Mouse (Mus musculus) spleen, postnatal 14 days (tissue): ENCODE data around the gene Pdcd4.

ENCODE experiments used
- DNase-seq, 2 experiments: peaks; one replicate each; pipeline ENCODE4 v3.0.0; 2021 to 2022; ENCODE audit warnings: low spot score in 2 of 2

The Pdcd4 gene

DNA sequence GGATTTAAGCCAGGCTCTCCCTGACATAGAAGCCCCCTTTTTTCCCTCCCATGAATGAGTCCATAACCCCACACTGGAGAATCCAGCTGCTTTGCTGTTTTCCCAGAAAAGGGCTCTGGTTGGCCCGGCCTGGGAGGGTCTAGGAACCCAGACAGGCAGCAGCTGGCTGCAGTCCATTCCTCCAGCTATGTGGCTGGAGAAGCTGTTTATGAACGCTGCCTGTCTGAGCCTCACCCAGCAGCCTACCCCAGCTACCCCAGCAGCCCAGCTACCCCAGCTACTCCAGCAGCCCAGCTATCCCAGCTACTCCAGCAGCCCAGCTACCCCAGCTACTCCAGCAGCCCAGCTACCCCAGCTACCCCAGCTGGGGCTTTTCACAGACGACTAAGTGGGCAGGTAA lies at the start of gene Pdcd4:
Pdcd4 (plus strand) TSS at position 171 of the 400 bp plus-strand sequence.
- DNase-seq: no peak

DNA sequence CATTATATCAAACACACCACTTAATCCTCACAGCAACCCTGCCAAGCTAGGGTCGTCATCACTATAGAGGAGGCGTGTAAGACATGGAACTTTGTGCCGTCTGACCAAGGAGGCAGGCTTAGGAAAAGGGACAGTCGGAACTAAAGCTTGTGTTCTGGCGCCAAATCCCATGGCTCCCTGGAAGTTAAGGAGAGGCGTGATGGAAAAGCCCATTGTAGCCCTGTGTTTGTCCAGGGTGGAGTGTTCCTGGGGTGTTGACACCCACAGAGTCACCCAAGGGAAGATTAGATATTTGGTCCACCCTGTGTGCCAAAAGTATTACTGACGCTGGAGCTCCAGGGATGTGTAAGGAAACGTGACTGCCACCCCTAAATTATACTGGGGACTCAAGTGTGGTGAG lies 48.1 kb upstream of the Pdcd4 start:
- DNase-seq: no peak

DNA sequence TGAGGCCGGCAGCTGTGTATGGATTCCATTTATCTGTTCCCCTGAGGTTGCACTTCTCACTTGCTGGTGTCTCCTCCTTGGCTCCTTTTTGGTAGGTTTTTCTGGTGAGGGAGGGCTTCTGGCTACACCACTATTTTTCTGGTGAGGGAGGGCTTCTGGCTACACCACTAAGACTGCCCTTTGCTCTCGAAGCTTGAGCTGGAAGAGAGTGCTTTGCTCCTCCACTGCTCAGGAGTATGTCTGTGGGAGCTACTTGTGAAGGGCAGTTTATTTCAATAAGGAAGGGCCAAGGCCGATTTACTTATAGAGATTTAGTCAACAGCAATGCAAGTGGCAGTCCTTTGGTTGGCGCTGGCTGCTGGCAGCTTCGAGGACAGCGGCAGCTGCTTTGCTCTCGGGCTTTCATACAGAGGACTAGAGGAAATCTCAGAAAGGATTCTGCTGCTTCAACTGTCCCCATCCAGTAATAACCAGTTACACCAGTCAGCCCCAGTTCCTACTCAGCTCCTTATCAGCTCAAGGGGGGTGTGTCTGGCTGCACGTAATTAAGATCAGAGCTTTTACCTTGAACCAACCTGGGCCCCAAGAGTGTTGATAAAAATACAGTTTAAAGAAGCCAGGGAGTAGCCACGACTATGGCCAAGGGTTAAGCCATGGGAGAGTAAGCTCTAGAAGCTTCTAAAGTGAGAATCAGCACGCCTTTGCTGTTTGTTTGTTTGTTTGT lies 43.6 kb upstream of the Pdcd4 start:
- no peak for DNase-seq

DNA sequence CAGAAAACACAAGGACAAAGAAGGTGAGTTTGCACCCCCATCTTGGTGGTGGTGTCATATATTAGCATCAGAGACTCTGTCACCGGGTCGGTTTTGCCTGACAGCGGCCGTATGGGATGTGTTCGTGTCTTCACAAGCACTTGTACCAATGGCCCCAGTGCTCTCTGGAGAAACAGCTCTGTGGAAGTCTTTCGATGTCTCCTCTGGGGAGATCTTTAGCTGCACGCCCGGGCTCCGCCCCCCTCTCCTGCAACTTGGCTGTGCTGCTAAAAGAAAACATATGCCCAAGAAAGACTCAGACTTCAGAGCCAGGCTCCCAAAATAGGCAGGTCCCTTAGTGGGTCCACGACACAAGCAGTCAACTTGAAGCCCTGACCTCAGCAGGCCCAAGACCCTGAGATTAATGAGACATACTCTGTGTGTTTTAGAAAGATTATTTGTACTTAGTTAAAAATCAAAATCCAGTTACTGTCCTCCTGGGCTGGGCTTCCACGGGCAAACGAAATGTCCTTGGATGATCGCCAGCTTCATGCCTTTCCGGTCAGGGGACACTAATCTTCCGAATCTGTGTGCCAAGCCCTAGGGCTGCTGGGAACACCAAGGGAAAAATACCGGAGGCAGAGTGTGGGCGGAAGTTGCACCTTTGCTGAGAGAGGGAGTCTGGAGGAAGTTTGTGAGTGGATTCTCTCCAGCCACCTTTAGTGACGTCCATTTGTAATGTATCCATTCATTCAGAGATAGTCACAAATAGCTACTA lies 41.7 kb upstream of the Pdcd4 start:
- no peak for DNase-seq

DNA sequence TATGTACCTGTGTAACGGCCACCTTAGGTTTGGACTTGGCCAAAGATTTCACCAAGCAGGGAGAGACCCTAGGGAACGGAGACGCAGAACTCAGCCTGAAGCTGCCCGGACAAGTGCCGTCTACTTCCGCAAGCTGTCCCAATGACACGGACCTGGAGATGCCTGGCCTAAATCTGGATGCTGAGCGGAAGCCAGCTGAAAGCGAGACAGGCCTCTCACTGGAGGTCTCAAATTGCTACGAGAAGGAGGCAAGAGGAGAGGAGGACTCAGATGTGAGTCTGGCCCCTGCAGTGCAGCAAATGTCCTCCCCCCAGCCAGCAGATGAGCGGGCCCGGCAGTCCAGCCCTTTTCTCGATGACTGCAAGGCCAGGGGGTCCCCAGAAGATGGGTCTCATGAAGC lies 40.7 kb upstream of the Pdcd4 start:
- DNase-seq: no peak

DNA sequence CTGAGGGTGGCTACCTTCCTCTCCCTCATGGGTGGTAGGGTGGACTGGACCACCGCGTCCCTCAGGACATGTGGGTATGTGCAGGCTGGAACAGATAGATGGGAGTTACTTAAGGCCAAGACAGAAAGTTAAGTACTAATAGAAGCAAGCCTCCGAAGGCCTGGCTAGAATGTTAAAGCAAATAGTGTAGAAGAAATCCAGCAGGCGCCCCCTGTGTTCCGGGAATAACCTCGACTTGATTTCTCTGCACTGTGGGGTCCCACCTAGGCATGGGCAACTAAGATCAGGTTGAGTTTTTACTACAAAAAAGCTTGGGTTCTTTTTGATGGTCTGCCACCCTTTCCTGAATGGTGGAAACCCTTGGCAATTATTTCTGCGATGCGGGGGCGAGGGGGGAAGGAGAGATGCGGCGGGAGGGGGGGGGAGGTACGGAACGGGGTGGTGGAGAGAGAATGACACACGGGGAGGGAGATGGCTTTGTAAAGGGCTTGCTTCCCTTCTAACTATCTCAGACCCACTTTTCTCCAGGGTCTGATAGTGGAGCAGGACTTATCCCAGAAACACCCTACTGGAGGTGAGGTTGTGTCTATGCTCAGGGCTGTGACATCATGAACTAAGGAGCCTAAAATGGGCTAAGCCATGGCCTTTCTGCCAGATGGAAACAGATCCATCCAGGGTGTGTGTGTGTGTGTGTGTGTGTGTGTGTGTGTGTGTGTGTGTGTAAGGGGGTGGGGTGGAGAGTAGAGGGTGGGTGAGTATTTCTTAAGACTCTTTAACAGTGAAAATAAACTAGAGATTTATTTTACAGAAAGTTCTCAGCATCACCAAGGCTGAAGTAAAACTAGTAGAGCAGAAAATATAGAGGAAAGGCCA lies 40.0 kb upstream of the Pdcd4 start:
- no peak for DNase-seq

DNA sequence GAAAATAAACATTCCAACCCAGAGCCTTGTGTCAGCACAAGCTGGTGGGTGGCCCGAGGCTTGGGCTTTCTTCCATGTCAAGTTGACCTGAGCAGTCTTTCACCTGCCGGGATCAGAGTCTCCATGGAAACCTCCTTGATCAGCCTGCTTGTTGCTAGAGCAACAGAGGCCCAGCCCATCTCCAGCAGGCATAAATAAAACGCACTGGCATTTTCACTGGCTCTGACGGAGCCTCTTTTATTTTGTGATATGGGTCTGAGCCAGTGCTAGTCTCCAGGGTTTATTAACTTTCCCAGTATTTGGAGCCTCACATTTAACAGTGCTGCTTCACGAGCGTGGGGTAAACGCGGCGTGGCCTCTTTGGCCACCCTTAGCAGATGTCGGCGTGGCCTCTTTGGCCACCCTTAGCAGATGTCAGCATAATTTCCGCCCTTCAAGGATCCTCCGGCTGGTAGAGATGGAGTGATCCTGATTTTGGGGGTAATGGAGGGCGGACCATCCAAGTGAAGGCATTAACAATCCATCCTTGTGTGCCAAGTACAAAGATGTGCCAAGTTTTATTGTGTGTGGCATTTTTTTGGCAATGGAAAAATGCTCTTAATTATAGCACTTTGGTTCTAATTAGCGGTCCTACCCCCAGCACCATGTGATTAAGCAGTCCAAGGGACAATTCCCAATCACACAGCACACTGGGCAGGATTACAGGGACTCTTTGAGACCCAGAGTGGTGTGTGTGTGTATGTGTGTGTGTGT lies 39.2 kb upstream of the Pdcd4 start:
- DNase-seq: no peak

DNA sequence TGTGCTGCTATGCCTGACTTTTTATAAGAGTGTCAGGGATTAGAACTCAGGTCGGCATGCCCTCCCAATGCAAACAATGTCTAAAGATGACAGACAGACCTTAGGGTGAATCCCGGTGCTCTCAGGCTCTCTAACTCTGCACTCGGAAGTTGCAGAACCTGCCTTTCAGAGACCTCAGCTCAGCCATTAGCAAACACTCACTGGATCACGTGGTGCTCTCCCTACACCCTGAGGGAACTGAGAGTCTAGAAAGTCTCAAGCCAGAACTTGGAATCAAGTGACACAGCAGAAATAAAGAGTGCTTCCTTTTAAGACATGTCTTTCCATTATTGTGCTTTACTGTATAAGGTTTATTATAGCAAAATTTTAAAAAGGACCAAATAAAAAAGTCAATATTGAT lies 37.1 kb upstream of the Pdcd4 start:
- no peak for DNase-seq

DNA sequence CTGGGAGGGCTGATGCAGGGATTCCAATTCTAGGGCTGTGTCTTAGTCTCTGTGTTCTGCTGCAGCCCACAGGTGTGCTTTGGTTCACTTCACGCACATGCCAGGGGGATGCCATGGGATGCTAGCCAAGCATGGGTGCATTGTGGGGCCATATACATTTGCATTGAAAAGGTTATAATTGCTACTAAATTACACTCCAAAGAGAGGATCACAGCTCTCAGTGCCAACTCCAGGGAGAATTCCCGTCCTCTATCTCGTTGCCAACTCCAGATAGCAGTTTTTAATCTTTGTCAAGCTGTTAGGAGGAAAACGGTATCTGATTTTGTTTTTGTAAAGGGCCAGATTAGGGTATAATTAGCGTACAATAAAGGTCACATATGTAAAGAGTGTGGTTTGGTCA lies 36.2 kb upstream of the Pdcd4 start:
- no peak for DNase-seq

DNA sequence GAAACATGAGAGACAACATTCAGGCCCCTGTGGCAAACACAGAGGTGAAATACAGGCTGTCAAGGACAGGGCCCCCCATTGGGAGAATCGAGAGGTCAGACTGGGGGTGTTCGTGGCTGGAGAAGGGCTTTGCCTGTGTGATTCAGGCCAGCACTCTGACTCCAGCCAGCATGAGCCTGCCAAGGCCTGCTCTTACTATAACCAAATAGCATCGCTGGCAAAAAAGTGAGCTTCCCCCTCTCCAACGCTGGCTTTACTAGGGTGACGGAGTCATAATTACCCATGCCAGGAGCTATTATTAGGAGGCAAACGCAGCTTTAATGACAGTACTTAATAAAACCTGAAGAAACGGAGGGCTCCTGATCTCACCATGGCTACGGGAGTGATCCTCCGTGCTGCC lies 35.2 kb upstream of the Pdcd4 start:
- DNase-seq: no peak

DNA sequence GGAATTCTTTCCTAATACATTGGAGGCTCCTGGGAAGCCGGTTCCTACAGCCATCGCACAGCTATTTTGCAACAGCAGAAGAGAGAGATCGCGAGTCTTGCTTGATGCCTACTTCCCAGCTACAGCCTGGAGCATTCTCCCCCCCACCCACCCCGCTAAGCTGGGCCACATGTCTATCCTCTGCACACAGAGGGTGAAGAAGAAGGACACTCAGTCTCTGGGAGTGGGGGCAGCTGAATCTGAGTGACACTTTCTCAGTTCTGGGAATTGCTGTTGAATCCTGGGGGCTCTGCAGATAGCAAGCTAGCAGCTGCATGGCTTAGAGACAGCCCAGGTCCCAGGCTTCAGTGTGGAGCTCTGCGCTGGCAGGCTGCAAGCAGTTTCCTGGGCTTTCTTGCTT lies 34.1 kb upstream of the Pdcd4 start:
- DNase-seq: no peak

DNA sequence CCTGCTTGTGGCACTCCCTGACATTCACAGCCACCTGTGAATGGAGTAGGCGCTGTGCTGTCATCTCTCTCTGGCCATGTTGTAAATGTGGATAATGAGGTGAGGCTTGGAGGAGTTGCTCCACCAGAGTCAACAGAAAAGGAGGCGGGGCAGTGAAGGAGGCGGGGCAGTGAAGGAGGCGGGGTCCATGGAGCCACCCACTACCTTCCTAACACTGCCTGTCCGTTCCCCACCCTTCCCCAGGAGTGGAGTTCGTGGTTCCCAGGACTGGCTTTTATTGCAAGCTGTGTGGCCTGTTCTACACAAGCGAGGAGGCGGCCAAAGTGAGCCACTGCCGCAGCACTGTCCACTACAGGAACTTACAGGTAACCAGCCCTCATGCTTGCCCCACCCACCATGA lies 32.9 kb upstream of the Pdcd4 start:
- DNase-seq: no peak

DNA sequence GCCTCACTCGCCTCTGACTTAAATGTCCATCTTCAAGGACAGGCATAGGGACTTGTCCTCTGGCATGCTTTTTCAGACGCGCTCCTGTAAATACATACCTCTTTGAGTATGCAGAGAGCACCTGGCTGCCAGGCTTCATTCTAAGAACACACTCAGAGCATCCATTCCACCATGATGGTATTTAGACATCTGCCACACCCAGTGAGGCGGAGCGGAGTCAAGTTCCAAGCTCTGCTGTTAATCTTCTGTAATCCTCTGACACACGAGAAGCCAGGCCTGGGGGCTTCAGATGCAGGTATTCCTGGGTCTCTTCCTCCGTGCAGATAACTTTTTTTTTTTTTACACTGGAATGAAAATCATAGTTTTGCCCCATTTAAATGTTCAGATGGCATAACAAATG lies 32.4 kb upstream of the Pdcd4 start:
- DNase-seq: no peak

DNA sequence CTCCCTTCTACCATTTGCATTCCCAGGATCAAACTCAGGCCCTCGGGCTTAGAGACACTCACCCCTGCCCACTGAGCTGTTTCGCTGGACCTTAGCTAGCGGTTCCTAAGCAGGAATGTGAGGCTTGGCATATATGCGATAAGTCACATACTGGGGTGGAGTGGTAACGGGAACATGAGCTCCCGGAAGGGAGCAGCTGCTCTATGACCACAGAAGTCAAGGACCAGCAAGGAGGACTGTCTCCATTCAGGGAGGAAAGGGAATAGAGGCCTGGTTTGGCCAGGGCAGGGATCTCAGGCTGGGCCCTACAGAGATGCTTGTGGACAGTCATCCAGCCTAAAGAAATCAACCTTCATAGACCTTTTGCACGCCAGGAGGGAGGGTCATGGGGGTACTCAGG lies 30.7 kb upstream of the Pdcd4 start:
- no peak for DNase-seq

DNA sequence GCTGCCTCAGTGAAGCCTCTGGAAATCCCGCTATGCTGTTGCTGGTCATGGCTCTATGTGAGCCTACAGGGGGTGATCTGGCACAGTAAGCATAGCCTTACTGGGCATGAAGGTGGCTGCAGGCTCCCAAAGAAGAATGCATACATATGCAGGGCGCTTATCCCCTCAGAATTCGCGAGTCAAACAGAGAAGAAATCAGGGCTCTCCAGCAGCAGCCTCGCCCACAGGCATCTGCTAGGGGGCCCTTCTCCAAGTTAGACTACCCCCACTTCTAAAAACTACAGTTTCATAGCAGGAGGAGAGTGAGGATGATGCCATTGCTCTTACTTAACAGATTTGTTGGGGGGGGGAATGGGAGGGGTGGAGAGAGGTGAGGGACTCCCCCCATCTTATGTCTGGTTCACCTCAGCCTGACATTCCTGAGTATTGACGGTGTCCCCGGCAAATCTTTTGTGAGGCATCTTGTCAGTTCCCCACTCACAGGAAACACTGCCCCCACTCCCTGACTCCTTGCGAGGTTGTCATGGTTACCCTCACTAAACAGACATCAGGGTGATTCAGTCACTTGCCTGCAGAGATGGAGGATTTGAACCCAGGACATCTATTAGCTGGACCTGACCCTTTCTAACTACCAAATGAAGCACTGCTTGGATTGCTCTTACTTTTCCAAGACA lies 29.3 kb upstream of the Pdcd4 start:
- no peak for DNase-seq

DNA sequence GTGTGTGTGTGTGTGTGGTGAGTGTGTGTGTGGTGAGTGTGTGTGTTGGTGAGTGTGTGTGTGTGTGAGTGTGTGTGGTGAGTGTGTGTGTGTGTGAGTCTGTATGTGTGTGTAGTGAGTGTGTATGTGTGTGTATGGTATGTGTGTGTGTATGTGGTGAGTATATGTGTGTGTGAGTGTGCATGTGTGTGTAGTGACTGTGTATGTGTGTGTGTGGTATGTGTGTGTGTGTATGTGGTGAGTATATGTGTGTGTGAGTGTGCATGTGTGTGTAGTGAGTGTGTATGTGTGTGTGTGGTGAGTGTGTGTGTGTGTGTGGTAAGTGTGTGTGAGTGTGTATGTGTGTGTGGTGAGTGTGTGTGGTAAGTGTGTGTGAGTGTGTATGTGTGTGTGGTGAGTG lies 24.8 kb upstream of the Pdcd4 start:
- no peak for DNase-seq

DNA sequence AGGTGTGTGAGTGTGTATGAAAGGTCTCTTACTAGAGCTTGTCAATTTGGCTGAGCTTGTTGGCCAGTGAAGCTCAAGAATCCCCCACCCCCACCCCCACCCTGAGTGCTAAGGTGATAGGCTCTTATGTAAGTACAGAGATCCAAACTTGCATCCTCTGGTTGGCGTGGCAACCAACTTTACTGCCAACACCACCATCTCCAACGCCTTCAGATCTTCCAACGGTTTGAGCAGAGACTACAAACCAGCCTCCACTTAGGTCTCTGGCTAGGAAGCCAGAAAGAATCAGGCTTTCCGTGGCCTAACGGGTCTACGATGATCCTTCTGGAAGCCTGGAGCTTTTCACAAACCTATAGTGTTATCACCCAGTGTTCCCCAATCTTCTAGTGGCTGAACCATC lies 23.9 kb upstream of the Pdcd4 start:
- DNase-seq: no peak

DNA sequence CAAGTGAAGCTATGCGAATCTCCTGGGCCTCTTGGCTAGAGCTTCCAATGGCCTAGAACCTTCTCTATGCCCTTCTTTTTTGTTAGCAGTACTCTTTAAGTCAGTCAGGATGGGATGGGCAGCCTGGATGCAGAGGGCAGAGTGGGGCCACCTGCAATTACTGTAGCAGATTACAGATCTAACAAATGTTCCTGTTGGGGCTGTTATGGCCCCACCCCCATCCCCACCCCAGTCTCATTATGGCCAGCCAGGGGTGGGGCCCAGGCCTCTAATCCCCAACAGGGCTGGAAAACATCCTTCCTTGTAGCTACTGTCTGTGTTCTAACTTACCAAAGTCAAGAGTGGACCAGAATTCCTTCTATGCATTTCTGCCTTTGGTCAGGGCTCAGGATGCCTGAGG lies 23.2 kb upstream of the Pdcd4 start:
- DNase-seq: no peak

DNA sequence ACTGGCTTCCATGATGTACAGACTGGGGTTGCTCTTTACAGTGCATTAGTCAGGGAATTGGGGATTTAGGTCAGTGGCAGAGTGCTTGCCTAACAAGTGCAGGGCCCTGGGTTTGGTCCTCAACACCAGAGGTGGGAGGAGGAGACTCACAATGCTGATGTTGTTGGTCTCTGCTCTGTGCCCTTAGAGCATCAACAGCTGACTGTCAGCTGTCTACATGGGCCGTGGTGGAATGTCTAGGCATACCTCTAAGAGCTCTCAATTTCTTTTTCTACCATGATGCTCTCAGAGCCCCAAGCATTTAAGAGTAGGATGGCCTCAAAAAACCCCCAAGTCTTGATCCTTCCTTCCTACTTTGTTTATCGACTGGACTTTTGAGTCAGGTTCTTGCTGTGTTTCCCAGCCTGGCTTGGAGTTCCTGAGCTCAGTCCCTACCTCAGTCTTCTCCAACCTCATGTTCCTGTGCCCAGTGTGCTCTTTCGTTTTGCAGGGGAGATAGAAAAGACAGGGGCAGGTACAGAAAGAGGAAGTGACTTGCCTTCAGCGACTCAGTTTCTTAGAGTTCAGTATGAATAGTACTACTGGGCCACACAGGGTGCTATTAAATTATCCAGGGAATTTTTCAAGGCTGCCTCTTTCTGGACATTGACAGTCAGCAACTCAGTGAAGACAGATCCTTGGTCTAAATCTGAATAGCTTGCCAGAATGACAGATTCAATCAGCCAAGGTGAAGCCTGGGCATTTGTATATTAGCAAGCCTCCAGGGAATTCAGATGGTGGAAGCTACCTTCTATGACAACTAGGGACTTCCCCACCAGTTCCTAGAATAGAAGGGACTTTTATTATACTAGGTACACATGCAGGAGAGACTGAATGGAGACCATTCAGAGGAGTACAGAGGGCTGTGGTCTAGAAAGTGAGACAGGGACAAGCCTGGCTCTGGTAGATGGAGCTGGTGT lies 22.3 kb upstream of the Pdcd4 start:
- no peak for DNase-seq

DNA sequence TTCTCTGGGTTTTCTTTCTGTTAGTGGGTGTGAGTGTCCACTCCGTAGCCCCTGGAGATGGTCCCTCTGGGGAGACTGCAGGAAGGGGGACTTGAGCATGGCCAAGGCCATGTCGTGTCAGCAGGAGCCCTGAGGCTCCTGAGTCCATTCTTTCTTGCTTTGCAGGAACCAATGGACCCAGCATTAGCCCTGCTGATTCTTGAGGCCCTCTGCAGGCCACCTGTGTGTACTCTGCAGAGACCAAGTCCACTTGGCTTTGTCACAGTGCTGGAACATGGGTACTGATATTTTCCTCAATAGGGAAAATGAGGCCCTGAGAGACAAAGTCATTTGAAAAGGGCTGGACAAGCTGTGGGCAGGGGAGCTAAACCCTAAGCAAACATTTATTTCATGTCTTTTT lies 21.5 kb upstream of the Pdcd4 start:
- DNase-seq: no peak
